Mouse (Mus musculus) hindbrain, postnatal 0 days (tissue): ENCODE data around the gene Ang4. TPM values are rescaled to one million over a fixed set of nuclear protein-coding genes. Genes with fewer than 3 reads are reported as not detected.

Source experiments
- ATAC-seq: fragments of 200-750 bp; cut with Nextera tagmentation; 2 replicates; pipeline ENCODE4 v1.8.0; 2017; ENCODE audit warnings: mild to moderate bottlenecking, moderate TSS enrichment, moderate library complexity
- DNase-seq: peaks from one replicate; pipeline ENCODE4 v3.0.0-alpha.2; 2015; ENCODE audit warnings: low spot score
- H3K27ac ChIP-seq: fragments of 300-500 bp; sonication (generic); 2 replicates; pipeline ENCODE4 v1.5.1; 2014; ENCODE audit warnings: mild to moderate bottlenecking
- H3K27me3 ChIP-seq: fragments of 300-500 bp; sonication (generic); 2 replicates; pipeline ENCODE4 v1.6.1; 2014; ENCODE audit warnings: low read length, mixed read lengths; ENCODE audit not compliant: insufficient read depth
- H3K36me3 ChIP-seq: fragments of 300-500 bp; sonication (generic); 2 replicates; pipeline ENCODE4 v1.6.1; 2014; ENCODE audit warnings: low read length, mixed read lengths; ENCODE audit not compliant: insufficient read depth
- H3K4me1 ChIP-seq: fragments of 300-500 bp; sonication (generic); 2 replicates; pipeline ENCODE4 v1.6.1; 2014; ENCODE audit warnings: antibody characterized with exemption, low read length, mixed read lengths; ENCODE audit not compliant: insufficient read depth
- H3K4me2 ChIP-seq: fragments of 300-500 bp; sonication (generic); 2 replicates; pipeline ENCODE4 v1.6.1; 2014; ENCODE audit warnings: low read depth, mild to moderate bottlenecking, low read length, moderate library complexity, mixed read lengths
- H3K4me3 ChIP-seq: fragments of 300-500 bp; sonication (generic); 2 replicates; pipeline ENCODE4 v1.5.1; 2014; ENCODE audit warnings: low read length
- H3K9ac ChIP-seq: fragments of 300-500 bp; sonication (generic); replicated peaks from 2 replicates; pipeline ENCODE4 v1.6.1; 2014; ENCODE audit warnings: mild to moderate bottlenecking, low read length, moderate library complexity, mixed read lengths
- H3K9me3 ChIP-seq: fragments of 300-500 bp; sonication (generic); 2 replicates; pipeline ENCODE4 v1.6.1; 2016; ENCODE audit warnings: low read length, mixed read lengths
- CTCF ChIP-seq: IDR thresholded peaks from 2 replicates; pipeline ENCODE4 v1.5.1; 2016; ENCODE audit warnings: antibody characterized with exemption, control low read depth, low read depth
- WGBS: fragments of 180-500 bp; shearing (Covaris S2); extraction: QIAGEN DNeasy Blood & Tissue Kit; methylation state at CpG from one replicate; pipeline ENCODE4 v1.1.7; 2014; 5-methylcytosine and 5-hydroxymethylcytosine counted together
- polyA plus RNA-seq: library from polyadenylated mRNA; unstranded; fragments of >200 nt; fragmentation: Nextera tagmentation; extraction: Ambion mirVana; gene quantifications from 2 replicates; pipeline ENCODE4 v1.2.1, GENCODE M21; 2015
- total RNA-seq: library from RNA; depleted of rRNA; stranded (reverse); fragments of >200 nt; gene quantifications from 2 replicates; pipeline ENCODE4 v1.2.3, GENCODE M21; 2014; rRNA removed

Ang4 gene
- total and polyA plus RNA-seq, 2 experiments from 2014 or later = not detected

DNA sequence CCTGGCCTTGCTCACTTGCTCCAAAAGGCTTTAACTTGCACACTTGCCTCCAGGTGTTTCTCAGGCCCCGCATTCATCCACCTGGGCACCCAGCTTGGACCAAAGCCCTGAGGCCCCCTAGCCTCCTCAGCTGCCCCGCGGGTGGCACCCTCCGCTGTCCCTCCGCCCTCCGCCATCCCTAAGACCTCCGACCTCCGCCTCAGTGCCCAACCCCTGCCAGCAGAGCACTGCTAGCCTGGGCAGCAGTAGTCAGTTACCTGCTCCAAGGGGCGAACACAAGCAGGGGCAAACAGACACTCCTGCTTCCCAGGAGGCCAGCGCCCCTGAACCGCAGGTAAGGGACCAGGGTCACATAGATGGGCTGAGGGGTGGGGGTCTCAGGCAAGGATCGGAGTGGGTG, 35.4 kb downstream of the Ang4 start:
- H3K4me3 ChIP-seq = no peak overlapping the region
- ATAC-seq = no peak
- H3K4me2 ChIP-seq = no peak overlapping the region
- H3K27ac ChIP-seq = no peak overlapping the region
- WGBS = 18% methylated on average over 12 of the region's 12 CpGs
- peaks cover 33% of the 10 kb centered on the region for H3K27me3 ChIP-seq
- H3K4me1 ChIP-seq = no peaks in the 10 kb centered on the region; the same call in 1 of the 2 replicates
- no peak for DNase-seq
- no peaks in the 10 kb centered on the region for H3K9me3 ChIP-seq
- no peak for TF ChIP-seq CTCF
- H3K9ac ChIP-seq = no peak overlapping the region
- no peaks in the 10 kb centered on the region for H3K36me3 ChIP-seq

- no peak within 1 kb of the TSS for H3K27ac ChIP-seq
- 50% methylated on average over 1 of the region's 1 CpGs for whole genome bisulfite sequencing
- DNase-seq (no peak), ATAC-seq (no peak)
- no peaks in the 10 kb centered on the region for H3K36me3 ChIP-seq
- no peaks in the 10 kb centered on the region for H3K27me3 ChIP-seq
- H3K4me3 ChIP-seq = no peak within 1 kb of the TSS
- no peaks in the 10 kb centered on the region for H3K9me3 ChIP-seq
- H3K4me1 ChIP-seq = no peaks in the 10 kb centered on the region
- no peak within 1 kb of the TSS for H3K4me2 ChIP-seq
- no peak for TF ChIP-seq CTCF
- no peak within 1 kb of the TSS for H3K9ac ChIP-seq
Measured at GRCm38 (mm10) chr14:51717083-51717482, 56.3 kb downstream of the Ang4 start, which contains the start of gene Gm5800. Gm5800 (minus strand) TSS chr14:51717183.

Other genes with a start within 250 kb of the Ang4 start
- not detected in 2 replicates for gene Gm5622, start 220.8 kb downstream of the Ang4 start, total RNA-seq
- gene Gm5622, start 220.8 kb downstream of the Ang4 start, polyA plus RNA-seq = not detected in 2 replicates
- not detected in 2 replicates for gene Gm17175, start 199.5 kb downstream of the Ang4 start, total RNA-seq
- not detected in 2 replicates for gene Gm17175, start 199.5 kb downstream of the Ang4 start, polyA plus RNA-seq
- not detected in 2 replicates for gene Gm17174, start 181.5 kb downstream of the Ang4 start, total RNA-seq
- not detected in 2 replicates for gene Gm17174, start 181.5 kb downstream of the Ang4 start, polyA plus RNA-seq
- not detected in 2 replicates for gene Gm17078, start 162.3 kb downstream of the Ang4 start, total RNA-seq
- gene Gm17078, start 162.3 kb downstream of the Ang4 start, polyA plus RNA-seq = not detected in 2 replicates
- gene Gm4181, start 137.9 kb downstream of the Ang4 start, total RNA-seq = not detected in 2 replicates
- gene Gm4181, start 137.9 kb downstream of the Ang4 start, polyA plus RNA-seq = not detected in 2 replicates
- not detected in 2 replicates for gene Gm17079, start 78.1 kb downstream of the Ang4 start, total RNA-seq
- gene Gm17079, start 78.1 kb downstream of the Ang4 start, polyA plus RNA-seq = not detected in 2 replicates
- gene Gm5800, start 56.4 kb downstream of the Ang4 start, total RNA-seq = not detected in 2 replicates
- not detected in 2 replicates for gene Gm5800, start 56.4 kb downstream of the Ang4 start, polyA plus RNA-seq
- gene AY358078, start 26.5 kb upstream of the Ang4 start, total RNA-seq = not detected in 2 replicates
- gene AY358078, start 26.5 kb upstream of the Ang4 start, polyA plus RNA-seq = not detected in 2 replicates
- not detected in 2 replicates for gene Ear6, start 80.1 kb upstream of the Ang4 start, total RNA-seq
- not detected in 2 replicates for gene Ear6, start 80.1 kb upstream of the Ang4 start, polyA plus RNA-seq
- 33.1 and 41.9 TPM in 2 replicates for gene Mettl17, start 111.3 kb upstream of the Ang4 start, total RNA-seq
- 61.8 and 72.5 TPM in 2 replicates for gene Mettl17, start 111.3 kb upstream of the Ang4 start, polyA plus RNA-seq
- 0.89 and 2.4 TPM in 2 replicates for gene Slc39a2, start 119.3 kb upstream of the Ang4 start, total RNA-seq
- gene Slc39a2, start 119.3 kb upstream of the Ang4 start, polyA plus RNA-seq = 0.61 and 0.64 TPM in 2 replicates
- gene Ndrg2, start 140.6 kb upstream of the Ang4 start, total RNA-seq = 514 and 732 TPM in 2 replicates
- gene Ndrg2, start 140.6 kb upstream of the Ang4 start, polyA plus RNA-seq = 543 and 625 TPM in 2 replicates
- not detected in 2 replicates for gene Tppp2, start 144.8 kb upstream of the Ang4 start, total RNA-seq
- not detected in 2 replicates for gene Tppp2, start 144.8 kb upstream of the Ang4 start, polyA plus RNA-seq
- not detected in 2 replicates for gene Rnase13, start 149.2 kb upstream of the Ang4 start, total RNA-seq
- not detected in 2 replicates for gene Rnase13, start 149.2 kb upstream of the Ang4 start, polyA plus RNA-seq
- 113 and 124 TPM in 2 replicates for gene Arhgef40, start 211.1 kb upstream of the Ang4 start, total RNA-seq
- 56.4 and 61.8 TPM in 2 replicates for gene Arhgef40, start 211.1 kb upstream of the Ang4 start, polyA plus RNA-seq
- gene Tmem253, start 242.1 kb upstream of the Ang4 start, total RNA-seq = not detected in 2 replicates
- 0.51 and 0.53 TPM in 2 replicates for gene Tmem253, start 242.1 kb upstream of the Ang4 start, polyA plus RNA-seq
- gene Zfp219, start 247.1 kb upstream of the Ang4 start, total RNA-seq = 91.7 and 98.7 TPM in 2 replicates
- gene Zfp219, start 247.1 kb upstream of the Ang4 start, polyA plus RNA-seq = 25.8 and 31.0 TPM in 2 replicates